Mouse (Mus musculus): Measurements from ENCODE around the gene Slc35f1.
A peak's percentile ranks its signal among the peaks of the same experiment; 100 is the strongest.

The Slc35f1 gene

DNA sequence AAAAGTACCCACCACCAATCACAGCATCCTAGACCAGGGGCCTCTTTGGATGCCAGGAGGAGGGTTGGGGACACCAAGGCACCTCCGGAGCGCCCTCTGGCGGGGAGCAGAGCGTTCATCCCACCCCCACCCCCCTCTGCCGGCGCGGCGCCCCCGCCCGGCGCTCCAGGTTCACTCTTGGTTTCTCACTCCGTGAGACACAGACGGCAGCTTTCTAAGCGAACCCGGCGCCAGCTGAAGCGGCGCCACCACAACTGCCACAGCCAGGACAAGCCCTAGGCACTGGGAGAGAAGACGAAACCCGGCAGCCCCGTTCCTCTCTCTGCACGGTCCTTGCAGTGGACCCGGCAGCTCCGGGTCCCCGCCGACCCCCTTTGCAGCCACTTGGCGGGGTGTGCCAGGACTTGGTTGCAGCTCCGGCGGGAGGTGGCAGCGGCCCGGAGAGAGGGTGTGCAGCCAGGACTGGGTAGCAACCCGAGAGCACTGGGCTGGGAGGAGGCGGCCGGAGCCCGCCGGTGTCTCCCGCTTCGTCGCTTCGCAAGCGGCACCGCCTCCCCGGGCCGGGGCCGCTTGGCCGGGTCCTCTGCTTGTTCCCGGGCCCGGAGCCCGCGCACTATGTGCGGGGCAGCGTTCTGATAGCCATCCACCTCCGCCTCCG lies at the start of gene Slc35f1:
Slc35f1 (plus strand) TSS at position 200 of the 658 bp plus-strand sequence.
- peak; percentile 51 to 52 for DNase-seq (ENCODE audit: low spot score in 2 of 2)

DNA sequence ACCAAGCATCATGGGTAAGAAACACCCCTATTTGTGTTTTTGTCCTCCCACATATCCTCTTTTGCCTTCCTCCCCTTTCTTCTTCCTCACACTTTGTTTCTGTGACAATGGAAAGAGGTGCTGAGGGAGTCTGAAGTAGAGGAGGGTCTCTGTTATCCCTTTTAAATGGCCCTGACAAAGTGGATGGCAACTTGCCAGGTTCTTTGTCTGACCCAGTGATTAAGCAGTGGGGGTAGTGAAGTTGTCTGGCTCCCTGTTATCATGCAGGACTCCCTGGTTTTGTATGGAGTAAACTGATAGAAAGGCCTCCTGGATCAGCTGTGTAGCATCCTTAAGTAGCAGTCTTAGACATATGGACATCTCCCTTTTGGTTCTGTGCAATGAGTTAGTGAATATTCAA lies 19.1 kb upstream of the Slc35f1 start:
- no peak for DNase-seq (ENCODE audit: low spot score in 2 of 2)

DNA sequence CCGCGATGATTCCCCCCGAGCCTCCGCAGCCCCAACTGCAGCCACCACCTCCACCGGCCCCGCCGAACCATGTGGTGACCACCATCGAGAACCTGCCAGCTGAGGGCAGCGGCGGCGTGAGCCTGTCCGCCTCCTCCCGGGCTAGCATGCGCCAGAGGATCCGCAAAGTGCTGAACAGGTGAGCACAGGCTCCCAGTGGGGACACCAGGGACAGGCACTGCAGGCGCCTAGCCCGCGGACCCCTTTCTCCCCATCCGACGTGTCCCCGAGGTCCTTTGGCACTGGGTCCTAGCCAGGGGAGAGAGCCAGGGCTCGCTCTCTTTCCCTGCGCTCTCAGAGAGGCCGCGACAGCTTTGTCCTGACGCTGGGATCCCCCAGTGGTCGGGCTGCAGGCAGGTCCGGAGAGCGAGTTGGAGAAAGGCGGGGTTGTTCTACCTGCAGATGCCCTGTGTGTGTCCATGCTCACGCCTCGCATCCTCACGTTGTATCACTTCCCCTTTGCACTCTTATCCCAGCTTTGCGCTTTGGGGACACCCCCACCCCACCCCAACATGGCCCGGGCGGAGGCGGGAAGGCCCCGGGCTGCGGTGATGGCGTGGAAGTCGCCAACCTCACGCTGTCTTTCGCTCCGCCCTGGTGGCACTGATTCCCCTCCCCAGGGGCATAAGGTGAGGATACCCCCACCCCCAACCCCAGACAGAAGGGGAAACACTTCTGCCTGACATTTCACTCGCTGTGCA lies 829 bp downstream of the Slc35f1 start:
- peak; percentile 19 to 33 for DNase-seq (ENCODE audit: low spot score in 2 of 2)

DNA sequence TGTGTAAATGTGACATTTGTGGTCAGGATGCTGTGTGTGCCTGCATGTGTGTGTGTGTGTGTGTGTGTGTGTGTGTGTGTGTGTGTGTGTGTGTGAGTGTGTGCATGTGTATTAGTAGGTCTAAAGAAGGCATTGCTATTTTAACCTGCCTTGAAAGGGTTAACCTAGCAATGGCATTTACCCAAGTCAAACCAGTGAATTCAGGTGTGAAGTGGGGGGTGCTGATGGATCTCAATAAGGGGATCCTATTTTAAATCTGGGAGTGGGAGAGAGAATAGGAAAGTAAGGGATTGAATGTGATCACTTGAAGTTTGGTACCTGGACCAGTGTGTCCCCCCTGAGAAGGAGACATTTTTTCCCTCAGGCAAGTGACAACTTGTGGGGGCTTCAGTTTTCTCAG lies 13.4 kb downstream of the Slc35f1 start:
- no peak for DNase-seq (ENCODE audit: low spot score in 2 of 2)

DNA sequence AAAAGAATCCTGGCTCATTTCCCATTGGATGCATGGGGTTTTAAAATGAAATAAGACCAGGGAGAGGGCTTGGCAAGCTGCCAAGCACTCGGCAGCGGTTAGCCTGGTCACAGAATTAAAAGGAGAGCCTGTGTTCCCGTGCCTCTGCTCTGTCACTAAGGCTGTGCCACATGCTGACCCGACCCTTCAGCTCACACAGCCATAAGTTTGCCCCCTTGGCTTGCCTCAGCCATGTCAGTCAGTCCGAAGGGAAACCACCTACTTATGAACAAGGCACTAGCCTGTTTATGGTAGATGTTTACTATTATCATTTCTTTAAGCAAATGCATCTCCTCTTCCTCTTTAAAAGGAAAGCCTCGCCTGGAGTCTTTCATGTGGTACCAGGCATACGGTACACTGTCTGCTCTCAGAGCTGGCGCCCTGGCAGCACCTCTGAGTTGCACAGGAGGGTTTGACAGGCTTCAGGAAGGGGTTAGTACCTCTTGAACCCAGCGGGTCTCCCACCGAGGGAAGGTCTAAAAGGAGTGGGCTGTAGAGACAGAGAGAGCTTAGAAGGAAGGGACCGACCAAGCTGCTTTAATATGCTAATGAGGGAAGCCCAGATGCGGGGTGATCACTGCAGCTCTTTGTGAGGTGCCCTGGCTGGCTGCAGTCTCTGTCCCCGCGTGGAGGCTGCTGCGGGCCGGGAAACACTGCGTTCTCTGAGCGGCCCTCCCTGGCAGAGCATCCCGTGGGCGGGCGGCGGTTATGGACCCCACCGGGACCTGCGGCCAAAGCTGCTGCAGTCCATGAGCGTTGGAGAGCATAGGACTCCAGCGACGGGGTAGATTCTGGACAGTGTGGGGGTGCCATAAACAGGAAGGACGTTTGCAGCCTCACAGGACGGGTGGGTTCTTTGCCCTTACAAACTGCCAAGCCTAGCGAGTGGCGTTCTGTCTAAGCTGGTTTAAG lies 14.0 kb downstream of the Slc35f1 start:
- DNase-seq (ENCODE audit: low spot score in 2 of 2): peak; percentile 37 to 45

DNA sequence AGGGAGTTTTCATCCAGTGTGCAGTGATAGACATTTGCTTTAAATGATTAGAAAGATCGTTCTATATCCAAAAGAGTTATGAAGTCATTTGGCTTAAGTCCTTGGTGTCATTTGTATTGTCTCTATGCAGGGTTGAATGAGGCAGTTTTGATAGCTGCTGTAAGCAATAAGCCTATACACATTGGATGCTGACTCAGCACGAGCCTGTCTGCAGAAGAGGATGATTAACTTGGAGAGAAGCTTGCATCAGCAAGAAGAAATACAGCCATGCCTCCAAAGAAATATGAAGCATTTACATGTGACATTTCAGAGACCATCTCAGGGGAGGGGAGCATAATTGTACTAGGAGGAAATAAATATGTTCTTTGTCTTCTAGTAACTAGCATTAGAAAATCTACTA lies 19.1 kb downstream of the Slc35f1 start:
- DNase-seq (ENCODE audit: low spot score in 2 of 2): no peak

DNA sequence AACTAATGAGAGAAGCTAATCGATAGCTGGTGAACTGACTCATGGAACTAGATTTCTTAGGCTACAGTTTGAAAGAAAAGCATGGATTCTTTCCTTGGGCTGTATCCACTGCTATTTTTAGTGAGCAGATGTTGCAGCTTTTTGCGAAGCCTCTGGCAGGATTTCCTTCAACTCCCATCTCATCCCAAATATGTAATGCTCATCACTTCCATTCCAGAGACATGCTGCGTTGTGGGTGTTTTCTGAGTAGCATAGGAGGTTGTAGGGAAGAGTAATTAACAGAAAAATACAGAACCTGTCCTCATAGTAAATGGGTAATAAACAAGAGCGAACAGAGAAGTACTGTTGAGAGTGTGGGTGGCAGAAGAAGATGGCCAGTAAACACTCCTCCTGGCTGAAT lies 21.8 kb downstream of the Slc35f1 start:
- DNase-seq (ENCODE audit: low spot score in 2 of 2): peak in 1 of 2 experiments; percentile 13

DNA sequence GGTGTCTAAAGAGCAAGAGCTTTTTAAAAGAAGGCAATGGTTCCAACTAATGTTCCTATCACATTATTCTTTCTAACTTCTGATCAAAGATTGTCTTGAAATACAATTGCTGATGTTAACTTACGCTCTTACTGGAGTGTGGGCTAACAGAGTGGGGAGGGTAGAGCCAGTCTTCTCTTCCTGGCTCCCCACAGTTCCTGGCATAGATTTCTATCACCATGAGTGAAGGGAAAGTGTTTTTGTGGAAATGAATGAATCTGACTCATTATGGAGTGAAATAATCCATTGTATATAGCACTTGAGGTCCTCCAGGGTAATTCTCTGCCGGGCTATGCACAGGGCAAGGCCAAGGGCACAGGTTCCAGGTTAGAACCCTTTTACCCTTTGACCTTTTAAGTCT lies 24.2 kb downstream of the Slc35f1 start:
- DNase-seq (ENCODE audit: low spot score in 2 of 2): no peak

DNA sequence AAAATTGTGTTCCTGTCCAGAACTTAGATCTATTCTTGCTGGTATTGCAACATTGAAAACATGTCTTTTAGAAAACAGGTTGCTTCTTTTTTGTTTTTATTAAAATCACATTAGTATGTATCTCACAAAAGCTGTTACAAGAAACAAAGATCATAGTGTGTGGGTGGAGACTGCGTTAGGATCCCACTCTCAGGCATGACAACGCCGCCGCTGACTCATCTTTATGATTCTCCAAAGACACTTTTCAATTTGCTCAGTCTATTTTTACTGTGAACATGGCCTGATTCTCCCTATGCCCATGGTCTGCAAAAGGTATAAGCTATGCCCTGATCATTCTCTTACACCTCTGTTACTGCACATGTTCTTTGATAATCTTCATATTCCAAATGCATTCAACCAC lies 24.8 kb downstream of the Slc35f1 start:
- DNase-seq (ENCODE audit: low spot score in 2 of 2): no peak

DNA sequence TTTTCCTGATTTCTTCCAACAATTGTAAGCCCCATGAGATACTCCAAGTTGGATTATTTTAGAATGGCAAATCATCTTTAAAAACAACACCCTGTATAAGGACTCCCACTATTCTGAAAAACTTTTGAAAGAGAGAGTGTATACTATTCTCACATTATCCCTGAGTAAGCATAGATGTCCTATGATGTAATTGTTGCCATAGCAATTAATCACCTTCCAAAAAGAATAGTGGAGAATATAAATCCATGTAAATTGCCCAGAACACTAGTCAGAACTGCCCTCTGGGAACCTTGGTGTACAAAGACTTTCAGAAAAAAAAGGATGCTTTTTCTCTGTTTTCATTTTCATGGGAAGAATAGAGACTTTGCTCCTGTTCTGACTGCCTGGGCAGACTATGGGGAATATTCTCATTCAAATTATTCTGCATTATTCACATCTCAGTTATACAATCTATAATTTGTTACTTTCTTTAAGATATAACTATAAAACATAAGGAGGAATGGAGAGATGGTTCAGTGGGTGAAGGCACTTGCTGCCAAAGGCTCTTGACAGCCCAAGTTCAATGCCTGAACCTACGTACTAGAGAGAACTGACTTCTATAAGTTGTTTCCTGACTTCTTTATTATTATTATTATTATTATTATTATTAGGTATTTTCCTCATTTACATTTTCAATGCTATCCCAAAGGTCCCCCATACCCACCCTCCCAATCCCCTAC lies 28.0 kb downstream of the Slc35f1 start:
- DNase-seq (ENCODE audit: low spot score in 2 of 2): no peak

DNA sequence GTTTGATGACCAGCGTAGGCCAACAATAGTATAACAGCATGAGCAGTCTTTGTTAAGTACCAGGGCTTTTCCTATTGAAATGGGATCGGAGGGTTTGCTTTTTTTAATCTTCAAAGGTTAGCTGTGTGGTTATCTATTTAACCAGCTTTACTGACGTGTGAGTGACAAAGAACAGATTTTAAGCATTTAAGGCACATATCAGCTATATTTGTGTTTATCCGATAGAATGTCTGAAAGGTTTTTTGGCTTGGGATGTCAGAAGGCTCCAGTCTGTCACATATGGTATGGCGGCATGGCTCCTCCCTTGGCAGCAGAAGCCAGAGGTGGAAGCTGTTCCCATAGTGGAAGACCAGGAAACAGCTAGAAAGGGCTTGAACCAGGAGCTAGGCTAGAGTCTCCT lies 36.3 kb downstream of the Slc35f1 start:
- no peak for DNase-seq (ENCODE audit: low spot score in 2 of 2)

DNA sequence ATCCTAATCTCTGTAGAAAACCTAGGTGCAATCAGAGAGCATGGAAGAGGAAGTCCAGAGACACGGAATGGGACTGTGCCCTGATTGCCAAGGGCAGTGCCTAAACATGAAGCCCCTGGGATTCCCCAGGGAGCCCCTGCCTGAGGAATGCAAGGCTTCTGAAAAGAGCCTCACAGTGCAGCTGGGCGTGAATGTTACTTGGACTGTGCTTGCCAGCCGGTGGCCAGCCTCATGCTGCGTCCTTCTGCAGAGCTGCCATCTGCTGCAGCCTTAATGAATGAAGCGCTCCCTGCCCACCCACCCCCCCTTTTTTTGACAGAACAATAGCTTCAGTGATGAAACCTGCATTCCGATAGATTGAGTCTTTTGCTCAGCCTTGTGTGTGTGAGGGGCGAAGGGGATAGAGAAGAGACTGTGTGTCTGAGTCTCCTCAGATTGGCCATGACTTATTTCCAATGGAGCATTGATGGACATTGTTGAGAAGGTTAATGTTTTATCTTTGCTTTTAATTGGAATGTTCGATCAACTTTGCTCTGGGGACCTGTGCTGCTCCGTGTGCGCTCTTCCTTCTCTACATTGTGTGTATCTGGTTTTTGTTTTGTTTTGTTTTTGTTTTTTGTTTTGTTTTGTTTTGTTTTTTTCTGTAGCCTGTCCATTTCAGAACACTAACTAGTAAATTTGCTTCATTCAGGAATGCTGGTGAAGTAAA lies 52.5 kb downstream of the Slc35f1 start:
- DNase-seq (ENCODE audit: low spot score in 2 of 2): peak in 1 of 2 experiments; percentile 22

DNA sequence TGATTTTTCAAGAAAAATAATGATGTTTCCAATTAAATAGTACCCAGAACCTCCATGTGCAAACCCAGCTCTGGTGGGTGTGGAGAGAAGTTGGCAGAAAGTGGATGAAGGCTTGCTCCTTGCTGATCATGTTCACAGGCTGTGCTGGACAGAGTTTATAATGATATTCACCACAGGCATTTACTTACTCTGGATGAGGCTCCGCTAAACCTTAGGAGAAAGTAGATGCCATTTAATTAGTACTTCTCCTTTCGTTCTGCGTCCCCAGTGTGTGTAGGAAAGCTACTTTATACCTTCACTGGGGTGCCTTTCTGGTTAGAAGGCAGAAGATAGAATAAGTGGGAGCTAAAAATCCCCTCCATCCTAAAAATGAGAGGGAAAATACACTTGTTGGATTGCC lies 53.5 kb downstream of the Slc35f1 start:
- no peak for DNase-seq (ENCODE audit: low spot score in 2 of 2)

DNA sequence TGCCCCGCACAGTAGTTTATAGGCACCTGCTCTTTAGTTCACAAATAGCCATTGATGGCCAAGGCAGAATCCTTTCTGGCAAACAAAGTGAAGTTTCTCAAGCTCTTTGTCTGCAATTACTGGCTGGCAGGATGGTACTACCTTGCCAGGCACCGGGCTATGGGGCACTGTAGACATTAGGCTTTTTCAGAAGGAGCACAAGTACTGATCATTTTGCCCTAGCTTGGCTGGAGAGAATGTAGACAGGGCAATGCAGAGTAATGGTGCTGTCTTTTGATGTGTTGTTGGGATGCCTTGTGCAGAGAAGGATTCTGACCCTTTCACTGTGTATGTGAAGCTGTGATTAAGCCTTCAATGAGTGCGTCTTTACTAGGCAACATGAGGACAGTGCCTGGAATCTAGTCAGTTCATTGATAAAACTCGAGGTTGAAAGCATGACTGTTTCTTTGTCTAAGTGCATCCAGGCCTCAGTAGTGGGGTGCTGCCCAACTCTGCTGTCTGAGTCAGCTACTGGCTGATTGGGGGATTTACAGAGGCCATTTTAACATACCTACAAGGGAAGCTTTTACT lies 57.8 kb downstream of the Slc35f1 start:
- DNase-seq (ENCODE audit: low spot score in 2 of 2): no peak

DNA sequence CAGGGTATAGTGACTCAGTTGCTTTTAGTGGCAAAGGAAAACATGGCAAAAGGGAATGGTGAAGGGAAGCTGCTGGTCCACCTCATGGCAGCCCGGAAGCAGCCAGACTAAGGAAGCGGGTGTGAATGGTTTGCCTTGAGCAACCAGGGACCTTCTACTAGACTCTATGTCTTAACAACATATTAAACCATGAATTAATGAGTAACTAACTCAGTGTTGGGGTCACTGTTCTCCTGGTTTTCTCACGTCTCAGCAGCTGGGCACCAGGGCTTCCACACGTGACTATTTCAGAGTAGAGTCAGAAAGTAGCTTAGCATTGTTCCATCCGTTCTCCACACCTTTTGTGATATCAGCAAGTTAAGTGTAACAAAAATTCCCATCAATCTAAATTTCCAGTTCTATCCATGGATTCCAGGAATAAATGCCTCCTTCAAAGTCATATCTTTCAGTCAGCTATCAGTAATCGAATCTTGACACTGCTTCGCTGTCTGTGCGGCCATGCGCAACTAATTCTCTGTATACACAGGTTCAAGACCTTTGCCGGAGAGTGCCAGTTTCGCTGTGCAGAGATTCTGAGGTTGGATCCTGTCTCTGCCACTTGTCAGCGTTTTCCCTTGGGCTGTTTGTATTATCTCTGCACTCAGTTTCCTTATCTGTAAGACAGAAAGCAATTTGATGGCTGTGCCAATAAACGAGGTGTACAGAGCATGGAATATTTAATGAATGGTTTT lies 65.8 kb downstream of the Slc35f1 start:
- DNase-seq (ENCODE audit: low spot score in 2 of 2): no peak

DNA sequence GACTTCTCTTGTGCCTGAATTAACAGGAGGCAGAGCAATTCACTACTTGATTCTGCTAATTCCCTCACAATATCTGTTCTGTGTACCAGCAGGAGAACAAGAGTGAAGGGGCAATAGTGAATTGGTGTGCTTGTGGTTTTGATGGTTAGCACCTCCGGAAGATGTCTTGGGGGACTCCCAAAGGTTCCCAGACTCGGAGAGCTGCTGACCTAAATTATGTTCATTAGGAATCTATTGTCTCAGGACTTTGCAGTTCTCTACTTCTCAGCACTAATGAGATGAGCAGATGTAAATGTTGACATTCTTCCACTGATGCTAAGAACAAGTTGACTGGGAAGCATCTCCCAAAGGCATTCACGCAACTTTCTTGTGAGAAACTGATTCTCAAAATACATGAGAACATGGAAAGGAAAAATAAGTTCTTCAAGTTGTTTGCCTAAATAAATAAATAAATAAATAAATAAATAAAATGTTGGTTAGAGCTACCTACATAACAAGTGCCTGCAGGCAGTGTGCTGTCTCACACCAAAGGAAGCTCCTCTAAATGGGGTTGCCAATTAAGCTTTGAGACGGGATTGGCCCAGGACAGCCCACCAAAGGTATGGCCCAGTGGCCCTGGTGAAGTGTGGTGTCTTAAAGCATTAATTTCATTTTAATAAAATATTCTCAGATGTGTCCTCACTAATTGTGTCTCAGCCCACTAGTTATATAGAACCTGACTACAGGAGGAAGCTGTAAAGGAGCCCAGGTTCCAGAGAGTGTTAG lies 67.3 kb downstream of the Slc35f1 start:
- DNase-seq (ENCODE audit: low spot score in 2 of 2): no peak

DNA sequence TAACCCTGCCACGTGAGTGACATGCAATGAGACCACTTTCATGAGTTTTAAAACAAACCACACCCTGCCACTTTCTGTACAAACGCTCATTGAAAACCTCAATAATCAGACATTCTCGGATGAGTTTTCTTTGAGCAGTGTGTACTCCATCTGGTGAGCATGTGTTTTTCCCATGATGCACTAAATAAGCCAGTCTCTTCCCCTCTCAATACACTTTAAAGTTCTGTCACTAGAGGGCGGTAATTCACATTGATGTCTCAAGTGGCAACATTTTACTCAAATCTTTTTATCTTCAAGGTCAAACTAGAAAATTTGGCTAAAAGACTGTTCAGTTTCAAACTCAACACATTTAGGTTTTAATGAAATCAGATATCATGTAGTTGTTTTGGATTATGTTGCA lies 68.3 kb downstream of the Slc35f1 start:
- DNase-seq (ENCODE audit: low spot score in 2 of 2): no peak

DNA sequence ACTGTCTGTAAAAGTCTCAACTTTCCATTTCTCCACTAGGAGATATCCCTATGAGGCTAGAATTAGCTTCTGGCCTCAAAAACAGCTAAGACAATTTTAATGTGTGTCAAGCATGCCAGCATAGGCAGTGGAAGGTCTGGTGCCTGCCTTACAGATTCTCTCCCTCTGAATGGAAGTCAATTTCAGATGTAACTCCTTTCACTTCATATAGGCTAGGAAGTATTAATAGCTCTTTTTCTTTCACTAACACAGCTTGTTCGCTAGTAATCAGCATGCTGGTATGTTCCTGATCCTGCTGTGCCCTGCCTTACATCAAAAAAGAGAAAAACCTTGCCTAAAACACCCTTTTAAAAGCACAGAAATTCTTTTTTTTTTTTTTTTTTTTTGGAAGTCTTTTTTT lies 70.2 kb downstream of the Slc35f1 start:
- DNase-seq (ENCODE audit: low spot score in 2 of 2): no peak

DNA sequence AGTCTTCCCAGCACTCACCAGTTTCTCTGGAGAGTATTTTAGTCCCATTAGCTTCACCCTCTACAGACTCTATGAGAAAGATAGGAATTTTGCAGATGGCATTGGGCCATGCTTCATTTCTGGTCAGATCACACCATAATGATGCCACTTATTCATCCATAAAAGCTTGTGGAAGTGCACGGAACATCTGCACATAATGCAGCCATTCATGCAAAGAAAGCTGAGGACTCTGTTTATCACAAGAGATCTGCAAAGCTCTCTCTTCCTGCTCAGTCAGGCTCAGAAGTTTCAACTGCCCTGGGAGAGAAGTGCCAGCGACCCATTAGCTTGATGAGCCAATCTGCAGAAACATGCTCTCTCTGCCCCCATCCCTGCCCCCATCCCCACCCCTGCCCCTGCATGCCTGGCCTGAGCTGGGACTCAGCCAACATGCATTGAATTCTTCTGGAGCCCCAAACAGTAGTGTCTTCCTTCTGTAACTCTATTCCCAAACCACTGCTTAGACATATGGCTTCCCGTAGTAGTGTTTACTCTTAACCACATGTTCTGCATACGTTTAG lies 89.7 kb downstream of the Slc35f1 start:
- no peak for DNase-seq (ENCODE audit: low spot score in 2 of 2)

Data from frontal cortex, postnatal 14 days (tissue).